Mouse (Mus musculus): ENCODE measurements around the gene Tmem136. TPM values are rescaled to one million over a fixed set of nuclear protein-coding genes. Genes with fewer than 3 reads are reported as not detected.

Tmem136 gene
- polyA plus RNA-seq (2015; fragmentation: Nextera tagmentation; extraction: Ambion mirVana): 0.76 and 1.0 TPM in 2 replicates

- Histone ChIP-seq H3K27ac (replicated peaks) (peak within 1 kb of the TSS; percentile 92), H3K4me3 (replicated peaks) (peak within 1 kb of the TSS; percentile 70), H3K9ac (peak within 1 kb of the TSS; percentile 79), H3K27me3 (peaks cover 90% of the 10 kb centered on the region), H3K9me3 (replicated peaks) (no peaks in the 10 kb centered on the region), H3K36me3 (replicated peaks) (no peaks in the 10 kb centered on the region), H3K4me2 (peak within 1 kb of the TSS; percentile 91), H3K4me1 (replicated peaks) (peaks cover 30% of the 10 kb centered on the region)
- WGBS (ENCODE audit: insufficient replicate concordance): 5% methylated on average over 55 of the region's 55 CpGs
- peak; percentile 99 for ATAC-seq (ENCODE audit: insufficient read depth)
Measured at GRCm38 (mm10) chr9:43116134-43116996, at the start of gene Tmem136. TSS of gene Tmem136 (minus strand) at chr9:43116570.

DNA sequence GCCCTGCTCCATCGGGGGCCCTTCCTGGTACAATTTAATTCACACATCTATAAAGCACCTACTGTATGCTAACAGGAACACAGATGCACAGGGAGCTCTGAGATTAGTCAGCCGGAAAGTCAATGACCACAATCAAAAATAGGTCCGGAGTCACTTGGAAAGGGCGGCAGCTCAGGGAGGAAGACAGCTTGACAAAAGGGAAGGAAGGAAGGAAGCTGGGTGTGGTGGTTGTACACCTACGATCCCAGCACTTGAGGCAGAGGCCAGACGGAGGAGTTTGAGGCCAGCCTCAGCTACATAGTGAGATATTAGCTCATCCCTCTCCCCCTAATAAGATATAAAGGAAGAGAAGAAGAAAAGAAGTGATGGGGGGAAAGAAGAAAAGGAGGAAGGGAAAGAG is 39.6 kb upstream of the Tmem136 start:
- H3K4me1 ChIP-seq (replicated peaks): no peaks in the 10 kb centered on the region
- H3K9ac ChIP-seq: no peak overlapping the region
- H3K27me3 ChIP-seq: peaks cover 15% of the 10 kb centered on the region; the same call in 1 of the 2 replicates
- no peak overlapping the region for H3K27ac ChIP-seq (replicated peaks)
- no peaks in the 10 kb centered on the region for H3K9me3 ChIP-seq (replicated peaks)
- no peaks in the 10 kb centered on the region for H3K36me3 ChIP-seq (replicated peaks)
- 29% methylated on average over 6 of the region's 6 CpGs for WGBS (ENCODE audit: insufficient replicate concordance)
- H3K4me3 ChIP-seq (replicated peaks): no peak overlapping the region
- no peak overlapping the region for H3K4me2 ChIP-seq
- no peak for ATAC-seq (ENCODE audit: insufficient read depth)

- 55% methylated on average over 6 of the region's 6 CpGs for WGBS (ENCODE audit: insufficient replicate concordance)
- H3K4me3 ChIP-seq (replicated peaks): no peak overlapping the region
- no peaks in the 10 kb centered on the region for H3K4me1 ChIP-seq (replicated peaks)
Measured at GRCm38 (mm10) chr9:43151779-43152178, 35.4 kb upstream of the Tmem136 start.

DNA sequence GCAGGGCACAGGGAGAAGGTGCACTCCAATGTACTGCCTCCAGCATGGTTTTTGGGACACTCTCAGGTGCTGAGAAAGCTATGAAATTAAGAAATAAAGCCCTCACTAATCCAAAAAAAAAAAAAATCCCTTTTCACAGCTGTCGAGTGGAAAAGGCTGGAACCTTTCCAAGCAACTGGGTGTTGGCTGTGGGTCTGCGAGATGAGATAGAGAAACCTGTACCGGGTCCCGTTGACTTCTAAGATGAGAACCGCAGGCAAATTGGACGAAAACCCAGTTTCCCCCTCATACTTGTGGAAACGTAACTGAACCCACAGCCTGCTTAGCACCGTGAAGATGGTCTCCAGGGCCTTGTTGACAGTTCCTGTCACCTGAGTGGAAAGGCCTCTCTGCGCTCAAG is 34.6 kb upstream of the Tmem136 start:
- Histone ChIP-seq H3K9ac (no peak overlapping the region), H3K27ac (replicated peaks) (no peak overlapping the region), H3K4me2 (no peak overlapping the region), H3K36me3 (replicated peaks) (no peaks in the 10 kb centered on the region), H3K9me3 (replicated peaks) (no peaks in the 10 kb centered on the region), H3K4me1 (replicated peaks) (no peaks in the 10 kb centered on the region), H3K4me3 (replicated peaks) (no peak overlapping the region), H3K27me3 (peaks cover 34% of the 10 kb centered on the region)
- WGBS (ENCODE audit: insufficient replicate concordance): 72% methylated on average over 9 of the region's 9 CpGs
- ATAC-seq (ENCODE audit: insufficient read depth): no peak

More at GRCm38 (mm10) chr9:43151779-43152178, 35.4 kb upstream of the Tmem136 start:
- Histone ChIP-seq H3K27me3 (peaks cover 34% of the 10 kb centered on the region), H3K4me2 (no peak overlapping the region), H3K27ac (replicated peaks) (no peak overlapping the region), H3K9ac (no peak overlapping the region), H3K36me3 (replicated peaks) (no peaks in the 10 kb centered on the region), H3K9me3 (replicated peaks) (no peaks in the 10 kb centered on the region)
- ATAC-seq (ENCODE audit: insufficient read depth): no peak

DNA sequence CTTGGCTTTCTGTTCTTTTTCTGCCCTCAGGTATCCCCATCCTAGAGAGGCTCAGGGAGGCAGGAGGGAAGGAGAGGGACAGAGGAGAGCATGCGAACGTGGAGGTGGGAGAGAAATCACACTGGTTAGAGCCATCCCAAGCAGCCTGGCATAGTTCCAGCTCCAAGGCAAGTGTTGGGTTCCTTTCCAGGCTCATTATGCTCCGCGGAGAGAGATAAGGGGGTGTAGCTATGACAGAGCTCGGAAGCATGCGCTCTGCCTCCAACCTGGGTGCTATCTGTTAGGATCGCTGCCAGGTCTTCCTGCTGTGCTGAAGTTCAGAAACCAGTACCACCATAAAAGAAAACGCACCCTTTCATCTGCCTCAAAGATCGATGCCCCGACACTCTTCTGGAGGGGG is 33.7 kb upstream of the Tmem136 start:
- H3K9ac ChIP-seq: no peak overlapping the region
- no peak overlapping the region for H3K27ac ChIP-seq (replicated peaks)
- ATAC-seq (ENCODE audit: insufficient read depth): no peak
- WGBS (ENCODE audit: insufficient replicate concordance): 34% methylated on average over 10 of the region's 10 CpGs
- no peaks in the 10 kb centered on the region for H3K36me3 ChIP-seq (replicated peaks)
- H3K4me2 ChIP-seq: no peak overlapping the region
- H3K27me3 ChIP-seq: peaks cover 35% of the 10 kb centered on the region
- H3K4me3 ChIP-seq (replicated peaks): no peak overlapping the region
- no peaks in the 10 kb centered on the region for H3K4me1 ChIP-seq (replicated peaks)
- no peaks in the 10 kb centered on the region for H3K9me3 ChIP-seq (replicated peaks)

DNA sequence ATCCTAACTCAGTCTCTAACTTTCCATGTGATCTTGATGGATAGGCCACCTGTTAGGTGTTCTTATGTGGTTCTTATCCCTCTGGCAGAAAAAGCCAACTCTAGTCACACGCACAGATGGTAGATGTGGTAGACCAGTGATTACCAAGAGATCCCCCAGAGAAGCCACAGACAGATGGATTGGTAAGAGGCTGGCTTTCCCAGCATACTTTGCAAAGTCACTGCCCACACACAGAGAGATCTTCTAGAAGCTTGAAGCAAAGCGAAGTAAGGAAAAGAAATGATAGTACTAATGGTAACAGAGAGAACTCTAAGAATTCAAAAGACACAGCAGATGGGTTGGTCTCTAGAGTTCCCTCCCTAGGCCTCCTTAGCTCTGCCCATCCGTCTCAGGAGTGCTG is 33.1 kb upstream of the Tmem136 start:
- H3K36me3 ChIP-seq (replicated peaks): no peaks in the 10 kb centered on the region
- WGBS (ENCODE audit: insufficient replicate concordance): 46% methylated on average over 3 of the region's 3 CpGs
- no peak overlapping the region for H3K4me3 ChIP-seq (replicated peaks)
- no peak overlapping the region for H3K4me2 ChIP-seq
- H3K4me1 ChIP-seq (replicated peaks): no peaks in the 10 kb centered on the region
- peaks cover 38% of the 10 kb centered on the region for H3K27me3 ChIP-seq
- H3K9ac ChIP-seq: no peak overlapping the region
- no peak for ATAC-seq (ENCODE audit: insufficient read depth)
- no peaks in the 10 kb centered on the region for H3K9me3 ChIP-seq (replicated peaks)
- no peak overlapping the region for H3K27ac ChIP-seq (replicated peaks)

DNA sequence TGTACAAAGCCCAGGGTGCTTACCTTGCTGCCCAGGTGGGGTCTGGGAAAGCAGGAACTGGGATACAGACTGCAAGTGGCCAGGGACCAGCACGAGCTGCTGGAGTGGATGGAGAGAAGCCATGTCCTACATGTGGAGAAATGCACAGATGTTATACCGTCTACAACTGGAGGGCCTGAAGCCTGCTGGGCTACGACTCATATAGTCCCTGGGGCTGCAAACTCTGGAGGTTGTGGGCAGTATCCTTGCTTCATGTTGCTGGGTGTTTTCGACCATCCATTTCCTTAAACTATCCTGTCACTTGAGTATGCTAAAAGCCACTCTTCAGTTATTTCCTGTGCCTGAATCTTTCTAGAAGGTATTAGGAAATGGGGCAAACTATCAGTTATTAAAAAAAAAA is 28.8 kb upstream of the Tmem136 start:
- no peak overlapping the region for H3K27ac ChIP-seq (replicated peaks)
- ATAC-seq (ENCODE audit: insufficient read depth): no peak
- no peaks in the 10 kb centered on the region for H3K4me1 ChIP-seq (replicated peaks)
- 61% methylated on average over 4 of the region's 4 CpGs for WGBS (ENCODE audit: insufficient replicate concordance)
- no peak overlapping the region for H3K9ac ChIP-seq
- H3K9me3 ChIP-seq (replicated peaks): no peaks in the 10 kb centered on the region
- no peak overlapping the region for H3K4me2 ChIP-seq
- no peak overlapping the region for H3K4me3 ChIP-seq (replicated peaks)
- no peaks in the 10 kb centered on the region for H3K36me3 ChIP-seq (replicated peaks)
- H3K27me3 ChIP-seq: peaks cover 49% of the 10 kb centered on the region

- H3K4me1 ChIP-seq (replicated peaks): no peaks in the 10 kb centered on the region
- H3K9me3 ChIP-seq (replicated peaks): no peaks in the 10 kb centered on the region
- no peak for ATAC-seq (ENCODE audit: insufficient read depth)
- WGBS (ENCODE audit: insufficient replicate concordance): 49% methylated on average over 12 of the region's 12 CpGs
- no peak overlapping the region for H3K4me3 ChIP-seq (replicated peaks)
- no peak overlapping the region for H3K4me2 ChIP-seq
- no peak overlapping the region for H3K27ac ChIP-seq (replicated peaks)
- no peak overlapping the region for H3K9ac ChIP-seq
- H3K36me3 ChIP-seq (replicated peaks): no peaks in the 10 kb centered on the region
- H3K27me3 ChIP-seq: peaks cover 50% of the 10 kb centered on the region
Measured at GRCm38 (mm10) chr9:43144206-43144810, 27.9 kb upstream of the Tmem136 start.

DNA sequence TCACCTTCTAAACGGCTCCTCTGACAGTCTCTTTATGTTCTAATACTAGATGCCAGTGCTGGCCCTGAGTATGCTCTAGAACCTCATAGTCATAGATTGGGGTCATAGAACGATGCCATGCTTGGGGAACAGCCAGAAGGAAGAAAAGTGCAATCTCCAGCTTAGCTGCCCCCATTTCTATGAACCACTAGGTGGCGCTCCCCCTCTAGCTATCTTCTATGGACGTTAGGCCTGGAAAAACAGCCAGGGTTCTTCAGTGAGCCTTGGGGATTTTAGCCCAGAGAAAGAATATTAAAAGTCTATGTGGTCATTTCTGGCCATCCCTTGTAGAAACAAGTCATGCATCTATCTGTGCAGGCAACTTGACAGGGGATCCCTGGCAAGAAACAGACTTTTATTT is 25.5 kb upstream of the Tmem136 start:
- 8% methylated on average over 4 of the region's 4 CpGs for WGBS (ENCODE audit: insufficient replicate concordance)
- H3K4me1 ChIP-seq (replicated peaks): no peaks in the 10 kb centered on the region
- H3K27me3 ChIP-seq: peaks cover 44% of the 10 kb centered on the region
- ATAC-seq (ENCODE audit: insufficient read depth): no peak
- H3K4me3 ChIP-seq (replicated peaks): no peak overlapping the region
- H3K4me2 ChIP-seq: no peak overlapping the region
- no peak overlapping the region for H3K9ac ChIP-seq
- no peaks in the 10 kb centered on the region for H3K9me3 ChIP-seq (replicated peaks)
- H3K27ac ChIP-seq (replicated peaks): no peak overlapping the region
- H3K36me3 ChIP-seq (replicated peaks): no peaks in the 10 kb centered on the region

- no peak overlapping the region for H3K27ac ChIP-seq (replicated peaks)
- no peaks in the 10 kb centered on the region for H3K36me3 ChIP-seq (replicated peaks)
- H3K4me3 ChIP-seq (replicated peaks): no peak overlapping the region
- no peaks in the 10 kb centered on the region for H3K9me3 ChIP-seq (replicated peaks)
- WGBS (ENCODE audit: insufficient replicate concordance): 46% methylated on average over 3 of the region's 3 CpGs
- H3K4me1 ChIP-seq (replicated peaks): peaks cover 12% of the 10 kb centered on the region
- H3K4me2 ChIP-seq: no peak overlapping the region
- peaks cover 37% of the 10 kb centered on the region; the same call in 1 of the 2 replicates for H3K27me3 ChIP-seq
- ATAC-seq (ENCODE audit: insufficient read depth): no peak
- H3K9ac ChIP-seq: no peak overlapping the region
Measured at GRCm38 (mm10) chr9:43133525-43133924, 17.2 kb upstream of the Tmem136 start.

DNA sequence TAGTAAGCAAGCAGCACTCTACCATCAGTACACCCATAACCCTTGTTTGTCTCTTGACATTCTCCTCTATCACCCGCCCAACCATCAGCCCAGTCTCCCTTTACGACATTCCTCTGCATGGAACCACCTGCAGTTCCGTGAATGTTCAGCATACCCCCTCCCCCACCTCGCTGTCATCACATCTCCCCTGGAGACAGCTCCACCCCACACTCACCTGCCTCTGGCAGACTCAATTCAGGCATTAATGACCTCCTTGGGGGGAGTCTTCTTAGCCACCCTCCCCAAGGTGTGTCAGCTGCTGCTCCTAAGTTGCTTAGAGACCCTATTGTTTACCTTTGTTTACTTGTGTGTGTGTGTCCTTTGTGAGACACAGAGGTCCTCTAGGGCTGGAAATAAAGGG is 16.0 kb upstream of the Tmem136 start:
- Histone ChIP-seq H3K27ac (replicated peaks) (no peak overlapping the region), H3K4me1 (replicated peaks) (peaks cover 12% of the 10 kb centered on the region), H3K36me3 (replicated peaks) (no peaks in the 10 kb centered on the region), H3K4me3 (replicated peaks) (no peak overlapping the region), H3K27me3 (peaks cover 45% of the 10 kb centered on the region), H3K4me2 (no peak overlapping the region), H3K9me3 (replicated peaks) (no peaks in the 10 kb centered on the region), H3K9ac (no peak overlapping the region)
- no peak for ATAC-seq (ENCODE audit: insufficient read depth)
- whole genome bisulfite sequencing (ENCODE audit: insufficient replicate concordance): 33% methylated on average over 4 of the region's 4 CpGs
